Mouse (Mus musculus): ENCODE measurements around the gene Sh3bp2.

DNA sequence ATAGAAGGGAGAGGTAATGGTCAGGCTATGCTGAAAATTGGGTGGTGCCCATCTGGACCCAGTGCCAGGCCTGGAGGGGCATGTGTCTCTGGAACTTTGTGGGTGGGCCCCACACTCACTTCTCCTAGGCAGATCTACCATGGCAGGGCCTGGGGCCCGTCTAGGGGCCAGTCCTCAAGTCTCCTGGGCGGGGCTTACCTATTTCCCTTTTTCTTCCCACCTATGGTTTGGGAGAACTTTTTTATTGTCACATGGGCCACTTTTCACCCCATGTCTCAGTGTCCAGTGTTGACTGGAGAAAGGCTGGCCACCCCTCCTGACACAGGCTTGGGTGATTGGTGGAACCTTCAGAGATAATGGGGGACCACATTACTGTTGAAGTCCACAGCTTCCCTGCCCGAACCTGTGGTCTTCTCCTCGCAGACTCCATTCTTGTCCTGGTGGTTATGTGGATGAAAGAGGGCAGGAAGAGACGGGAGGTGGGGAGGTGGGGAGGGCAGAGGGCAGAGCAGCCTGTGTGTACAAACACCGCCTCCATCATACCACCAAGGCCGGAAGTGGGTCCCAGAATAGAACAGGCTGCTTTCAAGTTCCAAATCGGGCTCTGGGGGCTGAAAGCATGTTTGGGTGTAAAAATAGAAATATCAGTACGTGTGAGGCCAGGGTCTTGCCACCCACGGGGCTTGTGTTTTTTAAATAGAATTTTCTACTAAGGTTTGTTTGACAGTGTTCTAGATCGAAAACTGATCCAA lies 5.0 kb upstream of the Sh3bp2 start:
- TF ChIP-seq CTCF (IDR thresholded peaks at IDR 0.05; ENCODE audit: borderline replicate concordance, control insufficient read depth, extremely low read depth, insufficient read depth, low read length, poor library complexity) (no peak), POLR2A (IDR thresholded peaks at IDR 0.05; ENCODE audit: control insufficient read depth, extremely low read depth, insufficient read depth, low read length, poor library complexity) (no peak)

Measured in thymus, adult 2 months (tissue).